Mouse (Mus musculus): ENCODE data around the gene Ehd1.

DNA sequence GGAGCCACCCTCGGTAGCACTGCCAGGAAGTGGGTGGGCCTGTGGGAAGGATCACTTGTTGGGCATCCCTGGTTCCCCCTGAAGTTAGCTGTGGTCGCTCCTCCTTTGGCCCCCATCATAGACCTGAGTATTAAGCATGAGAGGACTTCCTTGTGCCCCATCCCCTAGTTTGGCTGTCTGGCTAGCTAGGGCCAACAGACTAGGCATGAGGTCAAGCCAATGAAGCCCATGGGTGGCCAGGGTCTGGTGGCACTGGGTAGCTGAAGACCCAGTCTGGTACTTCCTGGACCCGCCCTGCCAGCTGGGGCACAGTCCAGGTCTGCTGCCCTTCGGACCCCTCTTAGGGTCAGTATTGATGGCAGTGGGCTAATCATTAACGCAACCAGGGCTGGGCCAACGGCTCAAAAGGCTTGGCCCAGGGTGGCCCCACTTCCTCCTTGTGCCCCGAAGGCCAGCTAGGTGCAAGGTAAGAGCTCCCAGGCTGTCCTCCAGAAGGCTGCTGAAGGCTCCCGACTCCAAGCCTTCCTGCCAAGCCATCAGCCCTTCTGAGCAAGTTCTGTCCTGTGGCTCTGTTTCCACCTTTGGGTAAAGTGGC lies 13.6 kb upstream of the Ehd1 start:
- TF ChIP-seq CTCF (IDR thresholded peaks at IDR 0.05; ENCODE audit: low read depth) (no peak), EP300 (optimal IDR thresholded peaks at IDR 0.05) (no peak)
